Mouse (Mus musculus) mesoderm, embryonic 11.5 days (tissue): Measurements from ENCODE around the gene Gps2.

Experiments
- DNase-seq: peaks from one replicate; pipeline ENCODE4 v3.0.0-alpha.2; 2012; ENCODE audit warnings: low read depth, low spot score

Gps2 gene

GRCm38 (mm10) chr11:69913554-69914371 lies at the start of gene Gps2:
TSS of gene Gps2 (plus strand) at chr11:69913888.
- peak; percentile 96 for DNase-seq

DNA sequence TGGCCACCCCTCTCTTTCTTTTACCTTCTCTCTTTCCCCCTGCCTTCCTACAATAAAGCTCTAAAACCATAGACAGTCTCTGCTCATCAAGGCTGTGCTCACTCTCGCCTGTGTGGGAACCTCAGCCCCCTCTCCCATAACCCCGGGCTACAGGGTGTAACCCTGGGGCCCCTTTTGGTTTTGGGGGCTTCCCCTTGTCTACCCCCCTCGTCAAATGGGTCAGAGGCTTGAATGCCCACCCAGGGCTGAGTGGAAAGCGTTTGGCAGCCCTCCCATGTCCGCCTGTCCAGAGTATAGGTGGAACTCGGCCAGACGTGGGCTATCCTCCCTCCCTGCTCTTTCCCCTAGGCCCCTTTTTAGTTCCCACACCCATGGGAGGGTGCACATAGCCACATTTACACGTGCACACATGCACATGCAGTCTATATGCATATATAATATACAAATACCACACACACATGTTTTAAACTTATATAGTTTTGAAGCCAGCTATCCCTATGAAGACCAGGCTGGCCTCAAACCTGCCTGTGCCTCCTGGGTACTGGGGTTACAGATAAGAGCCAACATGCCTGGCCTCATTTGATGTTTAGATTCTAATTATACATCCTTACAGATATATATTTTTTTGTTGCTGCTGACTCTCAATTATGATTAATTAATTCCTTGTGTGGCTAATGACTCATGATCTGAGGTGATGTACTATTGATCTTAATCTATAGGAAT lies 49.4 kb upstream of the Gps2 start:
- DNase-seq, result no peak

GRCm38 (mm10) chr11:69865561-69865960 lies 48.1 kb upstream of the Gps2 start:
- no peak for DNase-seq

GRCm38 (mm10) chr11:69867335-69867734 lies 46.4 kb upstream of the Gps2 start:
- DNase-seq, result no peak

GRCm38 (mm10) chr11:69870289-69871069 lies 43.2 kb upstream of the Gps2 start:
- no peak for DNase-seq

DNA sequence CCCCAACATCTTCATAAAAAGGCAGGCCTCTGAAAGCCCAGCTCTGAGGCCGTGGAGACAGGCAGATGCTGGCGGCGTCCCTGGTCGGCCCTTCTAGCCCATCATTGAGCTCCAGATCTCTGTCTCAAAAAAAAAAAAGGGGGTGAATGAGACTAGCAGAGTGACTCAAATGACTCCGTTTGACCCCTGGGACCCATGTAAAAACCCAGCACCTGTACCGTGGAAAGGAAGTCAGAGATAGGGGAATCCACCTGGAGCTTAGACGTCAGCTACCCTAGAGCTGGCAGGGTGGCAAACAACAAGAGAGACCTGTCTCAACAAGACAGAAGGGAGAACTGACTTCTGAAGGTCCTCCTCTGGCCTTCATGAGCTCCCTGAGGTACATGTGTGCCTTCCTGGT lies 41.9 kb upstream of the Gps2 start:
- DNase-seq, result no peak

- DNase-seq, result no peak
These were observed 41.2 kb upstream of the Gps2 start for GRCm38 (mm10) chr11:69872451-69872850.

- DNase-seq, result no peak
These were observed 37.5 kb upstream of the Gps2 start for GRCm38 (mm10) chr11:69876186-69876585.

DNA sequence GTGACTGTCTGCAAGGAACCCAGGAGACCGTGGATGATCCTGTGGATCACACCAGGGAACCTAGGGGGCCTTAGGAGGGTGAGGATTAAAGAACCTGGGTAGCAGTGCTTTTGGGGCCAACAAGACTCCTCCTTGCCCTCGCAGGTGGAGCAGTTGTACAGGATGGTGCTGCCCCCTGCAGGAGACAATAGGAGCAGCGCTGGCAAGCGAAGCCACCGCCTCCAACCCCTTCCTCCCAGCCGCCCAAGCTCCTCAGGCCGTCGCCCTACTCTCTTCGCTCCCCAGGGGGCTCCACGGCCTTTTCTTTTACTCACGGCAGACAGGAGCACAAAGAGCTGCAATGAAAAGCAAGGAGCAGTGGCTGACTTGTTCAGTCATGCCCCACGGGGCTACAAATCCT lies 36.8 kb upstream of the Gps2 start:
- peak; percentile 86 for DNase-seq

- no peak for DNase-seq
These were observed 35.8 kb upstream of the Gps2 start, which contains the start of gene Tmem95 for GRCm38 (mm10) chr11:69877878-69878277. TSS of gene Tmem95 (minus strand) at chr11:69878018.

DNA sequence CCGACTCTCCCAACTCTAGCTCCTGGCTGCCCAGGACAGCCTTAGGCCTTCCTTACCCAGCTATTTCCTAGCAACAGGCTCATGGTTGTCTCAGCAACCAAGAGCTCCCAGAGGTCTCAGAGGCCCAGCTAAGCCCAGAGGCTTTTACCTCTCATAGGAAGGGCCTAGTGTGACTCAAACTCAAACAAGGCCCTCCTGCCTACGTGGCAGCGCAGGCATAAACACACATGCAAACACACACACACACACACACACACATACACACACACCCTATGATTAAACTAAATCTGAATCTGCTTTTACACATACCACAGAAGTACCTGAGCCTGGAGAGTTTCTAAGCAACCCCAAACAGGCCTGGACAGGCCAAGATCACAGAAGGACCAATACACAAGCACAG lies 35.3 kb upstream of the Gps2 start:
- no peak for DNase-seq

DNA sequence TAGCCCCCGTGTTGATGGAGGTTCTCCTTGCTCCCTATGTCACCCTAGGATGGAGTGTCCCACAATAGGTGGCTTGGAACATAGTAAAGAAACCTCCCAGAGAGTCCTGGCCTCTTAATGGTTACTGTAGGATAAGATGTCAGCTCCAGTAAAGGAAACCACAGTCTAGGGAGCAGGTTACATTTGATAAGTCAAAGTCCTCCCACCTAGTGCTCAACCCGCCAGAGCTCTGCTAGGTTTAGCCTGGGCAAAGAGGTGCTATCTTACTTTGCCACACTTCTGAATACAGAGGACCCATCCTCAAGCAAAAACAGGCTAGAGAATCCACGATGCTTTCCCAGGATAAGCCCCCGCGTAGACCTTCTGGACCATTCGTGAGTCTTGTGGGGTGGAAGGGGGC lies 34.7 kb upstream of the Gps2 start:
- DNase-seq, result no peak

DNA sequence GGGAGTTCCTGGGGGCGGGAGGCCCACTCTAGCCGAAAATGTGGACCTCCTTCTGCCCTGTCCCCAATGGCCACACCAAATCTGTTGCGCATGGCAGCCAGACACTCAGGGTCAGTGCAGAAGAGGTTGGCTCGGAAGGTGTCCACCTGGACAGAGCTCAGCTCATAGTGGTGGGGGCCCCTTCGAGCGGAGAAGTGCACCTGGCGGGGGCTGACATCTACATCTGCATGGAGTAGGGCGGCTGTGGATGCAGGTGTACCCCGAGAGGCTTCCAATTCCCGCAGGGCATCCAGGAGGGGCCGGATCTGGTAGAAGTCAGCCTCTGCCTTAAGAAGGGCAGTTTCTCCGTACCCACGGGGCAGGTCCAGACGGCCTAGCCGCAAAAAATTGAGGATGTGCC lies 34.0 kb upstream of the Gps2 start:
- DNase-seq, result no peak

- peak; percentile 80 for DNase-seq
These were observed 33.2 kb upstream of the Gps2 start for GRCm38 (mm10) chr11:69880506-69880852.

GRCm38 (mm10) chr11:69880853-69881603 lies 32.7 kb upstream of the Gps2 start, which contains the start of gene Kctd11:
TSS of gene Kctd11 (minus strand) at chr11:69881406.
- DNase-seq, result peak; percentile 77

GRCm38 (mm10) chr11:69881787-69882670 lies 31.7 kb upstream of the Gps2 start:
- no peak for DNase-seq

DNA sequence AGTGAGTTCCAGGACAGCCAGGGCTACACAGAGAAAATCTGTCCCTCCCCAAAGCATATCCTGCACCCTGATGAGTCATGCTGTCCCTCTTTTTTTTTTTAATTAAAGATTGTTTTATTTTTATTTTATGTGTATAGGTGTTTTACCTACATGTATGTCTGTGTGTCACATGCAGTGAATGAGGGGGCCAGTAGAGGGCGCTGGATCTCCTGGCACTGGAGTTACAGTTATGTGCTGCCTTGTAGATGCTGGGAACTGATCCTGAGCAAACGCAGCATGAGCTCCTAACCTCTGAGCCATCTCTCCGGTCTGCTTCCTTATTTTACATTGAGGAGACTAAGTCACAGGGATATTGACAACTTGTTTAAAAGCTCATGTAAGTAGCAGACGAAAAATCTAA lies 30.6 kb upstream of the Gps2 start:
- no peak for DNase-seq

GRCm38 (mm10) chr11:69883527-69884151 lies 30.0 kb upstream of the Gps2 start:
- DNase-seq, result no peak

- no peak for DNase-seq
These were observed 29.4 kb upstream of the Gps2 start for GRCm38 (mm10) chr11:69884240-69884639.

GRCm38 (mm10) chr11:69884663-69885062 lies 29.0 kb upstream of the Gps2 start:
- DNase-seq, result no peak
